Mouse (Mus musculus): ENCODE data around the gene Ptrh2. TPM values are rescaled to one million over a fixed set of nuclear protein-coding genes. Genes with fewer than 3 reads are reported as not detected.

Gene Ptrh2
- total and polyA plus RNA-seq, 3 experiments, result 3.7 to 6.4 (median 5.9) TPM

- no peak overlapping the region for H3K4me3 ChIP-seq
- 46% methylated on average over 3 of the region's 3 CpGs for WGBS
- H3K27me3 ChIP-seq (ENCODE audit: control insufficient read depth, insufficient read depth, low read length), result no peaks in the 10 kb centered on the region
- peaks cover 3% of the 10 kb centered on the region for H3K4me1 ChIP-seq (ENCODE audit: control insufficient read depth, insufficient read depth, low read length)
- DNase-seq, result no peak
- H3K27ac ChIP-seq, result no peak overlapping the region
- no peak for TF ChIP-seq EP300 (IDR thresholded peaks at IDR 0.05; ENCODE audit: insufficient read depth, low read depth, low read length)
- intact Hi-C loops (cut with DNase I), result no loop called here
- H3K9ac ChIP-seq (ENCODE audit: low read depth, low read length), result no peak overlapping the region
- peaks cover 7% of the 10 kb centered on the region for H3K36me3 ChIP-seq (ENCODE audit: control insufficient read depth, insufficient read depth, low read length)
- H3K79me2 ChIP-seq (replicated peaks; ENCODE audit: control insufficient read depth, insufficient read depth, low read length), result no peaks in the 10 kb centered on the region; the same call in 1 of the 2 replicates
These were observed 11.0 kb upstream of the Ptrh2 start for GRCm38 (mm10) chr11:86672772-86673171.

GRCm38 (mm10) chr11:86675520-86675919 lies 8.3 kb upstream of the Ptrh2 start:
- WGBS, result 90% methylated on average over 4 of the region's 4 CpGs
- no peak overlapping the region for H3K27ac ChIP-seq
- no peaks in the 10 kb centered on the region; the same call in 1 of the 2 replicates for H3K79me2 ChIP-seq (replicated peaks; ENCODE audit: control insufficient read depth, insufficient read depth, low read length)
- H3K9ac ChIP-seq (ENCODE audit: low read depth, low read length), result no peak overlapping the region
- H3K4me1 ChIP-seq (ENCODE audit: control insufficient read depth, insufficient read depth, low read length), result peaks cover 3% of the 10 kb centered on the region
- TF ChIP-seq EP300 (IDR thresholded peaks at IDR 0.05; ENCODE audit: insufficient read depth, low read depth, low read length), result no peak
- no peak for TF ChIP-seq CTCF (IDR thresholded peaks at IDR 0.05)
- no peak for TF ChIP-seq POLR2A (IDR thresholded peaks at IDR 0.05; ENCODE audit: insufficient read depth, low read depth, low read length)
- no peak overlapping the region for H3K4me3 ChIP-seq
- intact Hi-C loops (cut with DNase I), result no loop called here
- peaks cover 7% of the 10 kb centered on the region for H3K36me3 ChIP-seq (ENCODE audit: control insufficient read depth, insufficient read depth, low read length)
- DNase-seq, result no peak
- H3K27me3 ChIP-seq (ENCODE audit: control insufficient read depth, insufficient read depth, low read length), result no peaks in the 10 kb centered on the region

GRCm38 (mm10) chr11:86678957-86679356 lies 4.8 kb upstream of the Ptrh2 start:
- H3K79me2 ChIP-seq (replicated peaks; ENCODE audit: control insufficient read depth, insufficient read depth, low read length), result no peaks in the 10 kb centered on the region; the same call in 1 of the 2 replicates
- intact Hi-C loops (cut with DNase I), result no loop called here
- H3K4me3 ChIP-seq, result no peak overlapping the region
- H3K9ac ChIP-seq (ENCODE audit: low read depth, low read length), result no peak overlapping the region
- no peak overlapping the region for H3K27ac ChIP-seq
- H3K27me3 ChIP-seq (ENCODE audit: control insufficient read depth, insufficient read depth, low read length), result no peaks in the 10 kb centered on the region
- WGBS, result 69% methylated on average over 5 of the region's 5 CpGs
- no peaks in the 10 kb centered on the region; the same call in 1 of the 2 replicates for H3K36me3 ChIP-seq (ENCODE audit: control insufficient read depth, insufficient read depth, low read length)
- TF ChIP-seq EP300 (IDR thresholded peaks at IDR 0.05; ENCODE audit: insufficient read depth, low read depth, low read length), result no peak
- no peak for TF ChIP-seq POLR2A (IDR thresholded peaks at IDR 0.05; ENCODE audit: insufficient read depth, low read depth, low read length)
- TF ChIP-seq CTCF (IDR thresholded peaks at IDR 0.05), result no peak
- H3K4me1 ChIP-seq (ENCODE audit: control insufficient read depth, insufficient read depth, low read length), result 0 out of 2 replicates have a peak, but pooled peaks cover 1% of the 10 kb centered on the region
- no peak for DNase-seq

GRCm38 (mm10) chr11:86680729-86681128 lies 3.1 kb upstream of the Ptrh2 start:
- Histone ChIP-seq H3K4me3 (no peak overlapping the region), H3K27ac (no peak overlapping the region), H3K27me3 (ENCODE audit: control insufficient read depth, insufficient read depth, low read length) (no peaks in the 10 kb centered on the region), H3K79me2 (replicated peaks; ENCODE audit: control insufficient read depth, insufficient read depth, low read length) (no peaks in the 10 kb centered on the region), H3K9ac (ENCODE audit: low read depth, low read length) (no peak overlapping the region), H3K36me3 (ENCODE audit: control insufficient read depth, insufficient read depth, low read length) (peaks cover 5% of the 10 kb centered on the region), H3K4me1 (ENCODE audit: control insufficient read depth, insufficient read depth, low read length) (peaks cover 2% of the 10 kb centered on the region; the same call in 1 of the 2 replicates)
- intact Hi-C loops (cut with DNase I), result loop anchor here (5.0 to 10.0 kb wide), 2 partner anchors 77 to 324 kb away; partner anchors contain the start of gene Cltc
- 96% methylated on average over 3 of the region's 3 CpGs for WGBS
- no peak for DNase-seq
- TF ChIP-seq POLR2A (IDR thresholded peaks at IDR 0.05; ENCODE audit: insufficient read depth, low read depth, low read length) (no peak), EP300 (IDR thresholded peaks at IDR 0.05; ENCODE audit: insufficient read depth, low read depth, low read length) (no peak), CTCF (IDR thresholded peaks at IDR 0.05) (no peak)

GRCm38 (mm10) chr11:86681423-86681822 lies 2.4 kb upstream of the Ptrh2 start:
- Histone ChIP-seq H3K4me1 (ENCODE audit: control insufficient read depth, insufficient read depth, low read length) (peaks cover 2% of the 10 kb centered on the region; the same call in 1 of the 2 replicates), H3K27ac (no peak overlapping the region), H3K79me2 (replicated peaks; ENCODE audit: control insufficient read depth, insufficient read depth, low read length) (no peaks in the 10 kb centered on the region), H3K9ac (ENCODE audit: low read depth, low read length) (no peak overlapping the region), H3K27me3 (ENCODE audit: control insufficient read depth, insufficient read depth, low read length) (no peaks in the 10 kb centered on the region), H3K4me3 (no peak overlapping the region), H3K36me3 (ENCODE audit: control insufficient read depth, insufficient read depth, low read length) (peaks cover 5% of the 10 kb centered on the region)
- DNase-seq, result no peak
- intact Hi-C loops (cut with DNase I), result loop anchor here (5.0 to 10.0 kb wide), 2 partner anchors 76 to 323 kb away; partner anchors contain the start of gene Cltc
- TF ChIP-seq EP300 (IDR thresholded peaks at IDR 0.05; ENCODE audit: insufficient read depth, low read depth, low read length), result no peak
- no peak for TF ChIP-seq CTCF (IDR thresholded peaks at IDR 0.05)
- TF ChIP-seq POLR2A (IDR thresholded peaks at IDR 0.05; ENCODE audit: insufficient read depth, low read depth, low read length), result no peak
- WGBS, result 63% methylated on average over 3 of the region's 3 CpGs

GRCm38 (mm10) chr11:86682861-86683260 lies 924 bp upstream of the Ptrh2 start:
- H3K27ac ChIP-seq, result peak overlapping the region; percentile 95
- intact Hi-C loops (cut with DNase I), result loop anchor here (5.0 to 10.0 kb wide), 2 partner anchors 74 to 322 kb away; partner anchors contain the start of gene Cltc
- no peak for DNase-seq
- no peaks in the 10 kb centered on the region for H3K27me3 ChIP-seq (ENCODE audit: control insufficient read depth, insufficient read depth, low read length)
- H3K4me1 ChIP-seq (ENCODE audit: control insufficient read depth, insufficient read depth, low read length), result peaks cover 2% of the 10 kb centered on the region; the same call in 1 of the 2 replicates
- H3K4me3 ChIP-seq, result peak overlapping the region; percentile 69
- peaks cover 5% of the 10 kb centered on the region for H3K36me3 ChIP-seq (ENCODE audit: control insufficient read depth, insufficient read depth, low read length)
- 29% methylated on average over 7 of the region's 7 CpGs for WGBS
- no peaks in the 10 kb centered on the region for H3K79me2 ChIP-seq (replicated peaks; ENCODE audit: control insufficient read depth, insufficient read depth, low read length)
- no peak for TF ChIP-seq POLR2A (IDR thresholded peaks at IDR 0.05; ENCODE audit: insufficient read depth, low read depth, low read length)
- no peak for TF ChIP-seq EP300 (IDR thresholded peaks at IDR 0.05; ENCODE audit: insufficient read depth, low read depth, low read length)
- TF ChIP-seq CTCF (IDR thresholded peaks at IDR 0.05), result no peak
- H3K9ac ChIP-seq (ENCODE audit: low read depth, low read length), result peak overlapping the region; percentile 82

Measured in heart, adult 2 months (tissue).